Mouse (Mus musculus): Measurements from ENCODE around the gene Phf14.

Phf14 gene

DNA sequence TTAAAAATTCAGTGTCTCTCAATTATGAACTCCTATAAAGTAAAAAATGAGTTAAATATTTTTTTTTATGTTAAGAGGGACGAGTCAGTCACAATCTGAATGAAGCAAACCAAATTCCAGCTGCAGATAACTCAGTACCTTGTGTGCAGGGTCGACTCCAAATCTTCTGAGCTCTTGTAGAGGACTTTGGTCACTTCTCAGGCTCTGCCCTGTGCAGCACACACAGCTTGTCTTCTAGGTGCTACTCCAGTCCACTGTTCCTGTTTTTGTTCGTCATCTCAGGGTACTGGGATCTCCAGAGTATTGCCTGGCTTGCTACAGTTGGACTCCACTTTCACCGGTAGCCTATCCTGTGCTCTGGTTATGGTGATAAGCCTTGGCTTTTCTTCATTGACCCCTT is 113.1 kb downstream of the Phf14 start:
- no peak for DNase-seq (ENCODE audit: low spot score in 2 of 2)

DNA sequence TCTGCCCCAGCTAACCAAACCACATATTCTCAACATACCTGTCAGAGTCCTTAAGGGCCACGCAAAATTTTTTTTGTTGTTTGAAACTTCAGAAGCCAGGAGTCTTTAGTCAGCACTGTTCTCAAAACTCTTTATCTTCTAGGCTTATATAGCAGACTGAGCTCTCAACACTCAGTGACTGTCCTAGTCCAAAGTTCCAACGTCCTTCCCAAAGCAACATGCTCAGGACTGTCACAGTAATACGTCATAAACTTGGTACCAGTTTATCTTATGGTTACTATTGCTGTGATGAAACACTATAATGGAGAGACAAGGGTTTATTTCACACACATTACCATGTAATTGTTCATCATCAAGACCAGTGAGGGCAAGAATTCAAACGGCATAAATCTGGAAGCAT is 113.9 kb downstream of the Phf14 start:
- no peak for DNase-seq (ENCODE audit: low spot score in 2 of 2)

DNA sequence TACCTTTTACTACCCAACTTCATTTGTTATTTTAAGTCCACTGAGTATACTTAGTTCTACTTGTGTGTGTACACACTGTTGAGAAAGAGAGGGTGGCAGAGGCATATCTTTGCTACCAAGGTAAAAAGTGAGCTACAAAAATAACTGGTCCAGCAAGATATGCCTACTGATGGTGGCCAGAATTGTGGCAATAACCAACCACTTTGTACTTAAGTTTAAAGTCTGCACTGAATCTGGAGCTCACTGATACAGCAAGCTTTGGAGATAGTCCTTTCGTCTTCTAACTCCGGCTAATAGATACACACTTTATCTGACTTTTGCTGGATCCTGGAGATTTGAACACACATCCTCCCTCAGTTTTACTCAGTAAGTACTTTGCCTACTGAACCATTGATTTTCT is 115.8 kb downstream of the Phf14 start:
- no peak for DNase-seq (ENCODE audit: low spot score in 2 of 2)

DNA sequence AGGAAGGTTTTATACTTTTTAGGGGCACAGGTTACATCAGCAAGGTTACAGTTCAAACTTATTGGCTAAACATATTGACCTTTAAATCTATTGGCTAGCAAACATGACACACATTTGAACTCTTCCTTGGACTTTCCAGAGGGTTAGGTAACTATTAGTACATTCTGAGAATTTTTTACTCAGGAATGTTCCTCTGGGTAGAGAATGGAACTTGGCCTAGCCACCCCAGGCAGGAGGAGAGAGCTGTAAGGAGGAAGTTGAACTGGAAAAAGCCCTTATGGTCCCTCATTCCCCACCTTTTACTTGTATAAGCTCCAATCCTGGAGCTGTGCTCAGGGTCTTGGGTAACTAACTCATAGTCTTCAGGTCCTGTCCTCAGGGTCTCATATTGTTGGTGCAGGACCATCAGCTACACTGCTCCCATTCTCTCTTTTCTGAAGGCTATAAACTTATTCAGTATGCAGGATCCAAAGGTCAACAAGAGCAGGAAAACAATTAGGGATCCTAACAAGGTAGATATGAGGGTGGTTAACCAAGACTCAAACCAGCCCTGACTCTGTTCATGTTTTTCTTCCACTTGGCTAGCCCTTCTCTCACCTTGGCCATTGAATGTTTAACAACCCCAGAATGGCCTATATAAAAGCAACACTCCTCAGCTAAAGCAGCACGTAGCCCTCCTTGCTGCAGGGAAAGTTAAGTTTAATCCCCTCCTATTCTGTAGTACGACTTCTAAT is 119.4 kb downstream of the Phf14 start:
- no peak for DNase-seq (ENCODE audit: low spot score in 2 of 2)

DNA sequence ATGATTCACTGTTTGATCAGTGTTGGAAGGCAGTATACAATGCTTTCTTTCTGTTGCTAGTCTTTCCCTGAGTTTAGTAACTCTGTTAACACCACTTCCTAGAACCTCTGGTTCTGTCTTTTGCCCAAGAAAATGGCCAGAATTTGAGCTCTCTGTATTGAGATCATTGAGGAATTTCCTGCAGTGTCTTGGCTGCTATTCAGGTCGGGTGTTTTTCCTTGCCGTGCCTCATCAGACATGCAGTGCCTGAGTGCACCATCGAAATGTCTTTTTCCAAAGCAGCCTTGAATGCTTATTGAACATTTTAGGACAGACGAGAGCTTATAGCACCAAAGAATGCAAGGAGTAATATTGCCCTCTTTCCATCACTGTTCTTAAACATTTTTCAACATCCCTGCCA is 127.0 kb downstream of the Phf14 start:
- DNase-seq (ENCODE audit: low spot score in 2 of 2): no peak

DNA sequence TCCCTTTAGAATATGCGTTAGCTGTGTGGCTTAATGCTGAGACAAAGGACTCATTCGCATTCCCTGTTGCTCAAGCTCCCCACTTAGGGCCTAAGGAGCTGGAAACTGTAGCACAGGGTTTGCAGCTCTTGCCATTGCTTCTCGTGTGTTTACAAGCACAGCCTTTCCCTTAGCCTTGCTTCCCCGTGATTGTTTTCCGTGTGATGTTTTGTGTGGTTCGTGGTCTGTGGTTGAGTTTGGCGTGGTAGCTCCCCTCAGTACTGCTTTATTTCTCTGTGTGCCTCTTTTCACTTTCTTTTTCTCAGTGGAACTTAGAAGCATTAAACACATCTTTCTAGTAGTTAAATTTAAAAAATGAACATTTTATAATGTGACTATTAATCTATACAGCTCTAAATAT is 130.7 kb downstream of the Phf14 start:
- no peak for DNase-seq (ENCODE audit: low spot score in 2 of 2)

DNA sequence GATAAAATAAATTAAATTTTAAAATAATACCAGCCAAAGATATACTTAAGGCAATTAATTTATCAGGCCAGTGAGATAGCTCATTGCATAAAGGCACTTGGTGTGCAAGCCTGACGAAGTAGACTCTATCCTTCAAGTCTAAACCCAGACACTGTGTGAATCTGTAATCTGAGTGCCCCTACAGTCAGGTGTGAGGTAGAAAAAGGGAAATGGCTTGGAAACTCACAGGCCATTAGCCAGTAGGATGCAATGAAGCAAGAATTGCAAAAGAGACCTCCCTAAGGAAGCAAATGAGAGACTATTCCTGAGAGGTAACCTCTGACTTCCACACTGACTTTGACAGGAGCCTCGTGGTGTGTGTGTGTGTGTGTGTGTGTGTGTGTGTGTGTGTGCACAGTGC is 145.3 kb downstream of the Phf14 start:
- no peak for DNase-seq (ENCODE audit: low spot score in 2 of 2)

DNA sequence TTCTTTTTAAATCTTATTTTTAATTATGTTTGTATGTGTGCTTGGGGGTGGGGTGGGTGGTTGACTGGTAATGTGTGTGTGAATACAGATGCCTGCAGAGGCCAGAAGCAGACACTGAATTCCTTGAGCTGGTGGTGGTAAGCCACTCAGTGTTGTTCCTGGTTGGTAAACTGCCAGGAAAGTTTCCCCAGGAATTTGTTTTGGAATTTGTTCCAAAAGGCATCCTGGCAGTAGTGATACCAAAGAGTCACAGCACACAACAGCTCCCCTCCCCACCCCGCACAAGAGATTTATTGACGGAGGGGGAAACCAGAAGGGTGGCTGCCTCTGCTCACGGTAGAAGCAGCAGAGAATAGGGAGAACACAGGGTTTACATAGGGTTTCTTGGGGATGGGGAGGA is 146.5 kb downstream of the Phf14 start:
- no peak for DNase-seq (ENCODE audit: low spot score in 2 of 2)

DNA sequence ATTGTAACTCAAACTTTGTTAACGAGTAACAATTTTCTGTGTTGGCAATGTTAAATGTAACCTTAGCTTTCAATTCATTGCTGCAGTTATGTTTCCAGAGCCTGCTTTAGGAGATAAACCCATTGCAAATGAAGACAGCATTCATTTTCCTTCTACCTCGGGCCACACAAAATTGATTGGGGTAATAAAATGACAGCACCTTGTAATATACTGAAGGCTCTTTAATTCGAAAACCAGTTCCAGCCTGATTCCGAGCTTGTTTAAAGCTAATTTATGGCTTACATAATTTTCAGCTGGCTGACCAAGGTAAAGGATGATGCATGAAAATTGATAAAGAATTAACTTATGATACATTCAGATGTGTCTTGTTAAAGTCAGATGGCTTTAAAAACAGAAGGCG is 151.1 kb downstream of the Phf14 start:
- no peak for DNase-seq (ENCODE audit: low spot score in 2 of 2)

DNA sequence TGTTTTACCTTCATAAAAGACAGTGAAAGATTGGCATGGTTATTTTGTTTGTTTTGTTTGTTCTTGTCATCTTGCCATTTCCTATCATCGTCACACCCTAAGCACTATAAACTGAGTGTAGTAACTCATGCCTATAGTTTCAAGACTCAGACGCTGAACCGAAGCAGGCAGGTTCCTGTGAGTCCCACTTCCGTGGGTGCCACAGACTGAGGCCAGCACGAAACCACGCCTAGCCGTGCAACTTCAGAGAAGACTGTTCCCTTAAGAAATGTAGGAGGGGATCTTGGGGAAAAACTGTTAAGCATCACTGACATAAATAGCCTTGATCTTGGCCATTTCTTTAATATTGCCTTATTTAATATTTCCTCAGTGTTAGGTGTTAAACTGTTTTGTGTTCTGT is 152.4 kb downstream of the Phf14 start:
- DNase-seq (ENCODE audit: low spot score in 2 of 2): no peak

DNA sequence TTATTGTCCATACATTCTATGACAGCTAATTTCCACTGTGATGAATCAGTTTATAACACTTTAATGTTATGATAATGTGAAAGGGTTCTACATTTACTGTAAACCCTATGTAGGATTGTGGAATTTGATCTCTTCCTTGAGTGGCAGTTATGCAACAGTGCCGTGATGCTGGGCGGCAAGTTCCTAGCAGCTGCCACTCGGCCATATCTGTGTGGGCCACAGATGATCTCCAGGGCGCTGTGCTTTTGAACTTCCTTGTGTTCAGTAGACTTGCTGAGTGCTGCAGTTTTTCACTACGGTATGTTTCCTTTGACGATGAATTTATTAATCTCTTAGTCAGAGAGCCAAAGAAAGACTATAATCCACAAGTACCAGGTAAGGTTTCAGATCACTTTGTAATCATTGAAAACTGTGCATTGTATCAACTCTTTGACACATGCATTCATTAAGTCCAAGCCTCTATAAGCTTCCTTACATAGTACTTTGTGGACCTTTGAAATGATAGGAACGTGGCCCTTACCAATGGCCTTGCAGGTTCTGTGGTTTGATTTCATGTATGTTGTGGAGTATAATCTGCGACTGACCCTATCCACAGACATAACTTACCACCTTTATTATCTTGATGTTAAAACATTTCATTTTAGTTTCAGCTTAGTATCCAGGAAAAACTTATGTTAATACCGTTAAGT is 153.0 kb downstream of the Phf14 start:
- DNase-seq (ENCODE audit: low spot score in 2 of 2): no peak

DNA sequence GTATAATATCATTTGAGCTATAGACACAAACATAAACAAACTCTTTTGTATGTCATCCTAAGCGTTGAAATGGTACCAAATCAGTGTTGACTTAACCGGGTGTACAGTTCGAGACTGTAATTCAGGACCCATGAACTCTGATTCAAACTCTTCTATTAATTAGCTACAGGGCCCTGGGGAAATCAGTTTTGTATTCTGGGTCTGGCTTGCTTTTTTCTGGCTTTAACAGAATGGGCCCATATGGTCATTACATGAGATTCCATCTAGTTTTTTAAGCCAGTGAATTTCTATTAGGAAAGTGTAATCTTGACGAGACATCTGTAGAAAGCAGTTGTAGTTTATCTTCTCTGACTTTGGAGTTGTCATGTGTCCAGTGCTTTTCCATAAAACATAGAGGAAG is 160.3 kb downstream of the Phf14 start:
- no peak for DNase-seq (ENCODE audit: low spot score in 2 of 2)

DNA sequence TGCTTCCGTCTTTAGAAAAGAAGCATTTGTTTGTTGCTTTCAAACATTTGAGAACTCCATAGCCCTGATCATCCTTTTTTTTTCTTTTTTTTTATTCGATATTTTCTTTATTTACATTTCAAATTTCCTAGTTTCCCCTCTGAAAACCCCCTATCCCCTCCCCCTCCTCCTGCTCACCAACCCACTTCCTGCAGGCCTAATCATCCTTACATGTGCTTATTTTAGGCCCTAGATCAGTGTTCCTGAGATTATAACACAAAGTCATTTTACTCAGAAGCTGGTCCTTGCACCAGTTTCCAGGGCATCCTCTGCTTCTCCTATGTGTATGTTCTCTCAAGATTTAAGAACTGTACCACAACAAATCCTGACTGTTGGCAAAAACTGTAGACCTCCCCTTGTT is 161.7 kb downstream of the Phf14 start:
- no peak for DNase-seq (ENCODE audit: low spot score in 2 of 2)

DNA sequence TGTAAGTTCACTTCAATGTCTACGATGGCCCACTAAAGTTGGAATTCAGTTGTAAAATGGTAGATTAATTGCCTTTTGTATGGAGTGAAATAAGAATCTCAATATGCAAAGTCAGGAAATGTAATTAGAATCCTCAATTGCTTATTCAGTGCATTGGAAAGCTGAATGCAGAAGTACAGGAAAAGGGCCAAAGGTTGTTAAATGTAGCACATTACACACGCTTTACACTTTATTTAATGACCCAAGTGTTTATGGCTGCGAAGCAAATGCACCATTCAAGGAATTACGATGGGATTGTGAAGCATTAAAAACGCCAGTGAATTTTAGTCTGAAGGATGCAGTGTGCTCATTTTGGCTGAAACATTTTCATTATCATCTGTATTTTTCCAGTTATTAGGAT is 167.0 kb downstream of the Phf14 start:
- DNase-seq (ENCODE audit: low spot score in 2 of 2): no peak

DNA sequence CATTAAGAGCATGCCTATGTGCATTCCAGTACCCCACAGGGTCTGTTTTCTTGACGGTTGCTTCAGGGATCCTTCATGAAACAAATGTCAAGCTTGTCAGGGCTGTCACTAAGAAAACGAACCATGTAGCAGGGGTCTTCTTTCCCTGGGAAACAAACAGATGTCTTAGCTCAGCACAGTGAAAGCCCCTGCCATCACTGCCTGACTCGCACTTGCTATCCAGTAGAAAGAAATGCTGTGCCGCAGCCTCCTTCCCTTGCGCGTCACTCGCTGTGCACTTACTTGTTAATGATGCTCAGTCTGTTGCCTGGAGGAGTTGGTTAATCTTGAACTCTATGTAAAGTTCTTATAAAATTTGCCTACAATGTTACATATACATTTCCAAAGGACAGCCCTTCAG is 169.7 kb downstream of the Phf14 start:
- DNase-seq (ENCODE audit: low spot score in 2 of 2): no peak

DNA sequence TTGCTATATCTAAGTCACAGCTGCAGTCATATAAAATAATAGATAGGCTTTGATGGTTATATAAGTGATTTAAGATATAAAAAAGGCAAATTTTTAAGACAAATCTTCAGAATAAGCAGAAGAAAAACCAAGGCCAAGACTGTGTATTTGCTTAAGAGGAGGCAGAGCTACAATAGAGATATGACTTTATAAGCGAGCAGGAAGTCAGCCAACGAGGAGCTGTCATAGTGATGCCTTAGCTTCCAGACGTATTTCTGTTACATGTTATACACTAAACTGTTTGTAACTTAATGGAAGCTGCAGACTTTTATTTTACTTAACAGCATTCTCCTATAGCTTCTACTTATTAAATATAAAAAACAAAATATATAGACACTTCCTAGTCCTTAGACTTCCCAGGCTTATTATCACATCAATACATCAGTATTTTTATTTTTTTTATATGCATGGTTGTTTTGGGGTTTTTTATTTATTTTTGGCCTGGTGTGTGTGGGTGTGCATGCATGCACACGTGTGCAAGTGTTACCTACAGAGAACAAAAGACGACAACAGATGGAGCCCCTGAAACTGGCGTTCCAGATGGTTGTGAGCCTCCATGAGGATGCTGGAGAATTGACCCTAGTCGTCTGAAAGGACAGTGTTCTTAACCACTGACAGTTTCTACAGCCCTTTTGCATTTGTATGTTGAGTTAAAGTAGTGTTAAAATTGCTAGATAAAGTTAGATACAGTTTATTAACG is 170.4 kb downstream of the Phf14 start:
- no peak for DNase-seq (ENCODE audit: low spot score in 2 of 2)

DNA sequence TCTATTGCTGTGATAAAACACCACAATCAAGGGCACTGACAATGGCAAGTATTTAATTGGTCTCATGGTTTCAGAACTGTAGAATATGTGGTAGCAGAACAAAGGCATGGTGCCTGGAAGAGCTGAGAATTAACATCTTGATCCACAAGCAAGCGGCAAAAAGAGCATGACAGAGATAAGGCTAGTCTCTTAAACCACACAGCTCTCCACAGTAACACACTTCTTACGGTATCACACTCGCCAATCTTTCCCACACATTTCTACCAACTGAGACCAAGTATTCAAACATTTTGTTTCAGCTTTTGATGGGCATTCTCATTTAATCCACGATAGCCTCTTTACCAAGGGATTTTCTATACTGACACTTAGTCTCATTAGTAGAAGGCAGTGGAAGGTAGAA is 171.7 kb downstream of the Phf14 start:
- no peak for DNase-seq (ENCODE audit: low spot score in 2 of 2)

DNA sequence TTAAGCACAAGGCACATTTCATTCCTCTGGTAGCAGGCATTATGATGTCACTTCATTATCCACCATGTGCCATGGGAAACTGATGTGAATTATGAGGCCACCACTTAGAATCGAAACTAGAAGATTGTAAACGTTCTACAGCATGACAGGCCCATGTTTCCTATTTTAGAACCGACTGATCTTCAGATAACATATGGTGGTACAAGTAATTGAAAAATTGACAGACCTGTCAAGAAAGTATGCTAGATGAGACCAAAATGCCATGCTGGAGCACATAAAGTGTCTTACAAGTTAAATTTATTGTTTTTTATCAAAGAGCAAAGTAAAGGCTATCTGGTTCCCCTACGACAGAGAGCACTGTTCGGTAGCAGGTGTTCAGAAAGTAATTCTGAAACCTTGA is 172.8 kb downstream of the Phf14 start:
- no peak for DNase-seq (ENCODE audit: low spot score in 2 of 2)

DNA sequence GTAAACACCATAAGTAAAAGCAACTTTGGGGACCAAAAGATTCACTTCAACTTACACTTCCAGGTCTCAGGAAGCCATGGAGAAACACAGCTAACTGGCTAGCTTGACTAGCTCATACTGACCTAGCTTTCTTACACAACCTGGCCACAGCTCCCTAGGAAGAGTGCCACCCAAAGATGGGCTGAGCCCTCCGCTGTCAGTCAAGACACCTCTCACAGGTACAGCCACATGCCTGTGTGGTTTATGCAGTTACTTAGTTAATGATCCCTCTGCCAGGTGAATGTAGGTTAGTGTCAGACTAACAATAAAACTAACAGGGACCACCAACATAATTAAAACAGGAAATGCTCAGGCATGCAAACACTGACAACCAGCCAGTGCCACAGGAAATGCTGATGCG is 174.1 kb downstream of the Phf14 start:
- DNase-seq (ENCODE audit: low spot score in 2 of 2): no peak

DNA sequence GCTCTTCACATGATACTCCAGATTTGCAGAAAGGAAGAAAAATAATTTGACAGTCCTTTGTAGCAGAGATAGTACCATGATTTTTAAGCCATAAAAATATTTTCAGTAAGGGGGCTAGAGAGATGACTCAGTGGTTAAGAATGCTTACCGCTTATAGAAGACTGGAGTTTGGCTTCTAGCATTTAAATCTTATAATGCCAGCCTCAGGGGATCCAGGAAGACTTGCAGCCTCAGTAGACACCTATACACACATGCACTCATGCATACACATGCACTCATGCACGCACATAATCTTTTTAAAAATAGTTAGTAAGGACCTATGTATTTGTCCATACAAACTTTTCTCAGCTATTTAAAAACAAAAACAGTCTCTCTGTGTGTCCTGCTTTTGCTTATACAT is 174.5 kb downstream of the Phf14 start:
- no peak for DNase-seq (ENCODE audit: low spot score in 2 of 2)

DNA sequence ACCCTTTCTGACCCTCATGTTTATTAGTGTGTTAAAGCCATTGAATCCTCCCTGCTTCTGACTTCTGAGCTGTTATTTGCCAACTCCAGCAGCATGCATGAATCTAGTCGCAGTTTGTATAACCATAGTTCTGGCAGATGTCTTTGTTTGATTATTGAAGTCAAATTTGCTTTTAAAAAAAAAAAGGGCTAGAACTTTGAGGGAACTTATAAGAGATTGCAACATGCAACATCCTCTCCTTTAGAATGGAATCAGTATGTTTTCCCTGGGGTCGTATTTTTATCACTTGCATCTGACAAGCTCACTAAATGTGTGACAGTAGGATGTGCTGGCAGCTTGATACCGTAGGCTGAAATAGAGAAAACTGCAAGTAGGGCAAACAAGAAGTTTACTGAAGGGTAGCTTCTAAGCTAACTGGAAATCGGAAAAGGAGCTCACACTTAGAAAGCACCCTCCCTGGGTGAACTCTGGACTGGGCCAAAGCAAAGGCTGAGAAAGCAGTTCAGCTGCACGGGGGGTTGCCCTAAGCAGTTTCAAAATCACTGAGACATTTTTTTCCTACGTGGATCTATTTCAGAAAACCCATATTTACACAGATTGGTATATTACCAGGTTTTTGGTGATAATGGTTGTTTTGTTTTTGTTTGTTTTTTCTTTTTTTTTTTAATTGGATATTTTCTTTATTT is 175.1 kb downstream of the Phf14 start:
- DNase-seq (ENCODE audit: low spot score in 2 of 2): no peak

DNA sequence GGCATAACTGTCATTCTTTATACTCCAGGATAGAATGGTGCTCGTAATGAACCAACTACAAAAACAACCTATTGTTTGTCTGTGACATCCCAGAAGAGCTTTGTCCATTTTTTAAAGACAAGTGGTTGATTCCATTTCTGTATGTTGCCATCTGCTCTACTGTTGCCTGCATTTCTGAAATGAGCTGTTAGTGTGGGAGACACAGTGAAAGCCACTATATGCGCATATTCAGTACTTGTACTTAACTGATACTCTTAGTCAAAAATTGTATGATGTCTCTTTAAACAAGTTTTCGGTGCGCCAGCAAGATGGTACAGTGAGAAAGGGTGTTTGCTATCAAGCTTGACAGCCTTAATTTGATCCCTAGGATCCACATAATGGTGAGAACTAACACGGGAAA is 177.1 kb downstream of the Phf14 start:
- DNase-seq (ENCODE audit: low spot score in 2 of 2): peak in 1 of 2 experiments; percentile 14
